Mouse (Mus musculus) MEL (cell line): ENCODE data around the gene Mocs1. TPM values are rescaled to one million over a fixed set of nuclear protein-coding genes. Genes with fewer than 3 reads are reported as not detected.

ENCODE experiments used
- DNase-seq: peaks from one replicate; pipeline ENCODE4 v3.0.0; 2011; ENCODE audit warnings: low read depth, low spot score
- H3K27ac ChIP-seq: 2 replicates; pipeline ENCODE4 v1.5.1; 2012; ENCODE audit warnings: low read depth, mild to moderate bottlenecking, control low read depth, low read length, moderate library complexity; ENCODE audit not compliant: control insufficient read depth
- H3K27me3 ChIP-seq, 2 experiments: fragments of 150-350 bp in 1 of 2; sonication (generic) in 1 of 2; 2 replicates each; pipeline ENCODE4 v1.6.1; 2012; ENCODE audit warnings: low read length in 2 of 2, mild to moderate bottlenecking in 2 of 2, improper control_type of control experiment in 1 of 2, moderate library complexity in 1 of 2; ENCODE audit not compliant: insufficient read depth in 2 of 2, control insufficient read depth in 1 of 2
- H3K36me3 ChIP-seq, 2 experiments: 2 replicates each; pipeline ENCODE4 v1.6.1; 2012 to 2014; ENCODE audit warnings: low read length in 2 of 2, improper control_type of control experiment in 1 of 2, inconsistent platforms in 1 of 2, mild to moderate bottlenecking in 1 of 2; ENCODE audit not compliant: insufficient read depth in 2 of 2, control insufficient read depth in 1 of 2
- H3K4me1 ChIP-seq, 2 experiments: fragments of 150-350 bp in 1 of 2; sonication (generic) in 1 of 2; 2 replicates each; pipeline ENCODE4 v1.6.1; 2012; ENCODE audit warnings: low read length in 2 of 2, improper control_type of control experiment in 1 of 2, mild to moderate bottlenecking in 1 of 2; ENCODE audit not compliant: insufficient read depth in 2 of 2, control insufficient read depth in 1 of 2
- H3K4me3 ChIP-seq, 2 experiments: fragments of 150-350 bp in 1 of 2; sonication (generic) in 1 of 2; 2 replicates each; pipeline ENCODE4 v1.5.1; 2012; ENCODE audit warnings: low read depth in 2 of 2, low read length in 2 of 2, mild to moderate bottlenecking in 2 of 2, moderate library complexity in 2 of 2, control low read depth in 1 of 2, improper control_type of control experiment in 1 of 2; ENCODE audit not compliant: control insufficient read depth in 1 of 2, insufficient read depth in 1 of 2
- H3K79me2 ChIP-seq: 2 replicates; pipeline ENCODE4 v1.6.1; 2012; ENCODE audit warnings: mild to moderate bottlenecking, low read length, moderate library complexity; ENCODE audit not compliant: control insufficient read depth, poor library complexity, insufficient read depth
- H3K9ac ChIP-seq: 2 replicates; pipeline ENCODE4 v1.6.1; 2012; ENCODE audit warnings: low read depth, mild to moderate bottlenecking, control low read depth, low read length, moderate library complexity; ENCODE audit not compliant: control insufficient read depth, poor library complexity, severe bottlenecking
- H3K9me3 ChIP-seq: fragments of 150-350 bp; sonication (generic); replicated peaks from 2 replicates; pipeline ENCODE4 v1.6.1; 2012; ENCODE audit warnings: mild to moderate bottlenecking, low read length, improper control_type of control experiment, moderate library complexity; ENCODE audit not compliant: insufficient read depth
- BHLHE40 ChIP-seq: IDR thresholded peaks from 2 replicates; pipeline ENCODE4 v1.6.1; 2012; ENCODE audit warnings: low read depth, mild to moderate bottlenecking, inconsistent platforms, low read length, improper control_type of control experiment, borderline replicate concordance
- CHD2 ChIP-seq: IDR thresholded peaks from 2 replicates; pipeline ENCODE4 v1.6.1; 2011; ENCODE audit warnings: low read length, improper control_type of control experiment
- CTCF ChIP-seq, 3 experiments: IDR thresholded peaks in 2 of 3; conservative IDR thresholded peaks in 1 of 3; 2 replicates each; pipeline ENCODE4 v1.5.1; 2011 to 2012; ENCODE audit warnings: low read length in 3 of 3, low read depth in 2 of 3, mild to moderate bottlenecking in 2 of 3, improper control_type of control experiment in 1 of 3, inconsistent platforms in 1 of 3, mixed read lengths in 1 of 3, moderate library complexity in 1 of 3; ENCODE audit not compliant: control insufficient read depth in 1 of 3, insufficient read depth in 1 of 3, poor library complexity in 1 of 3, severe bottlenecking in 1 of 3
- EP300 ChIP-seq, 2 experiments: IDR thresholded peaks; 2 replicates each; pipeline ENCODE4 v1.6.1; 2011; ENCODE audit warnings: improper control_type of control experiment in 2 of 2, low read length in 2 of 2, low read depth in 1 of 2, mild to moderate bottlenecking in 1 of 2
- GATA1 ChIP-seq: IDR thresholded peaks from 2 replicates; pipeline ENCODE4 v1.6.1; 2011; ENCODE audit warnings: low read depth, low read length, improper control_type of control experiment
- HCFC1 ChIP-seq: IDR thresholded peaks from 2 replicates; pipeline ENCODE4 v1.6.1; 2012; ENCODE audit warnings: low read depth, mild to moderate bottlenecking, inconsistent platforms, low read length, improper control_type of control experiment, moderate library complexity
- JUND ChIP-seq: IDR thresholded peaks from 2 replicates; pipeline ENCODE4 v1.6.1; 2011; ENCODE audit warnings: low read depth, mild to moderate bottlenecking, improper control_type of control experiment, low read length
- KAT2A ChIP-seq: conservative IDR thresholded peaks from 2 replicates; pipeline ENCODE4 v1.6.1; 2012; ENCODE audit warnings: low read depth, low read length, improper control_type of control experiment, inconsistent platforms
- MAFK ChIP-seq: IDR thresholded peaks from 2 replicates; pipeline ENCODE4 v1.6.1; 2011; ENCODE audit warnings: low read depth, mild to moderate bottlenecking, low read length, improper control_type of control experiment, borderline replicate concordance
- MAZ ChIP-seq: IDR thresholded peaks from 2 replicates; pipeline ENCODE4 v1.6.1; 2012; ENCODE audit warnings: low read depth, mild to moderate bottlenecking, inconsistent platforms, low read length, improper control_type of control experiment
- MEF2A ChIP-seq: IDR thresholded peaks from 2 replicates; pipeline ENCODE4 v1.6.1; 2014; ENCODE audit warnings: low read depth, mild to moderate bottlenecking, inconsistent platforms, low read length, improper control_type of control experiment; ENCODE audit not compliant: poor library complexity, insufficient replicate concordance, severe bottlenecking; ENCODE audit errors: extremely low read depth
- MXI1 ChIP-seq: IDR thresholded peaks from 2 replicates; pipeline ENCODE4 v1.6.1; 2011; ENCODE audit warnings: mild to moderate bottlenecking, low read depth, low read length, improper control_type of control experiment
- MYC ChIP-seq: IDR thresholded peaks from 2 replicates; pipeline ENCODE4 v1.6.1; 2011; ENCODE audit warnings: low read depth, mild to moderate bottlenecking, low read length, improper control_type of control experiment, moderate library complexity
- NELFE ChIP-seq: IDR thresholded peaks from 2 replicates; pipeline ENCODE4 v1.6.1; 2011; ENCODE audit warnings: low read depth, low read length, improper control_type of control experiment
- POLR2AphosphoS2 ChIP-seq: IDR thresholded peaks from 2 replicates; pipeline ENCODE4 v1.6.1; 2011; ENCODE audit warnings: low read length, improper control_type of control experiment
- RCOR1 ChIP-seq: IDR thresholded peaks from 2 replicates; pipeline ENCODE4 v1.6.1; 2012; ENCODE audit warnings: low read depth, mild to moderate bottlenecking, inconsistent platforms, low read length, improper control_type of control experiment
- SIN3A ChIP-seq: IDR thresholded peaks from 2 replicates; pipeline ENCODE4 v1.6.1; 2012; ENCODE audit warnings: low read length, improper control_type of control experiment, inconsistent platforms
- SMC3 ChIP-seq: IDR thresholded peaks from 2 replicates; pipeline ENCODE4 v1.6.1; 2011; ENCODE audit warnings: low read depth, low read length, improper control_type of control experiment
- TBP ChIP-seq: IDR thresholded peaks from 2 replicates; pipeline ENCODE4 v1.8.0; 2011; ENCODE audit warnings: low read depth, low read length, improper control_type of control experiment
- TCF12 ChIP-seq: IDR thresholded peaks from 2 replicates; pipeline ENCODE4 v1.6.1; 2014; ENCODE audit warnings: low read depth, mild to moderate bottlenecking, inconsistent platforms, low read length, improper control_type of control experiment, moderate library complexity
- USF1 ChIP-seq: IDR thresholded peaks from 2 replicates; pipeline ENCODE4 v1.6.1; 2014; ENCODE audit warnings: low read depth, mild to moderate bottlenecking, inconsistent platforms, low read length, improper control_type of control experiment, moderate library complexity
- ZC3H11A ChIP-seq: IDR thresholded peaks from 2 replicates; pipeline ENCODE4 v1.6.1; 2012; ENCODE audit warnings: low read depth, mild to moderate bottlenecking, inconsistent platforms, low read length, improper control_type of control experiment
- ZKSCAN1 ChIP-seq: IDR thresholded peaks from 2 replicates; pipeline ENCODE4 v1.6.1; 2012; ENCODE audit warnings: low read depth, mild to moderate bottlenecking, inconsistent platforms, low read length, improper control_type of control experiment, moderate library complexity
- ZMIZ1 ChIP-seq: IDR thresholded peaks from 2 replicates; pipeline ENCODE4 v1.6.1; 2012; ENCODE audit warnings: low read depth, mild to moderate bottlenecking, inconsistent platforms, low read length, improper control_type of control experiment, moderate library complexity
- ZNF384 ChIP-seq: IDR thresholded peaks from 2 replicates; pipeline ENCODE4 v1.6.1; 2012; ENCODE audit warnings: low read depth, mild to moderate bottlenecking, inconsistent platforms, low read length, improper control_type of control experiment
- polyA plus RNA-seq, 2 experiments: library from polyadenylated mRNA; stranded (reverse) in 1 of 2; unstranded in 1 of 2; fragments of >175 nt in 1 of 2; fragments of >200 nt in 1 of 2; gene quantifications; 2 replicates each; pipeline versions ENCODE4 v1.2.1 to v1.2.4; 2012; ENCODE audit warnings: low replicate concordance in 2 of 2, low read depth in 1 of 2; ENCODE audit not compliant: insufficient read length in 2 of 2, insufficient read depth in 1 of 2, missing spikeins in 1 of 2
- total RNA-seq: library from RNA; depleted of rRNA; stranded (reverse); fragments of 300-350 nt; gene quantifications from 2 replicates; pipeline ENCODE4 v1.2.3, GENCODE M21; 2012

Mocs1 gene
- total and polyA plus RNA-seq, 3 experiments = 7.8 to 24.6 TPM; not detected in 1

- DNase-seq = no peak
- no peak overlapping the region for H3K4me3 ChIP-seq
- no peak overlapping the region for H3K27ac ChIP-seq
- no peak overlapping the region for H3K9ac ChIP-seq
- H3K79me2 ChIP-seq = no peaks in the 10 kb centered on the region
- H3K4me1 ChIP-seq = no peaks in the 10 kb centered on the region
- no peaks in the 10 kb centered on the region for H3K36me3 ChIP-seq
- TF ChIP-seq EP300 (IDR thresholded peaks at IDR 0.05; ENCODE audit: low read depth in 1 of 2, low read length in 2 of 2) (no peak), GATA1 (no peak), MYC (no peak), RCOR1 (no peak), ZMIZ1 (no peak), POLR2AphosphoS2 (no peak), MAZ (no peak), USF1 (no peak), JUND (no peak), BHLHE40 (no peak)
- no peaks in the 10 kb centered on the region for H3K9me3 ChIP-seq
- H3K27me3 ChIP-seq = no peaks in the 10 kb centered on the region
Observed at GRCm38 (mm10) chr17:49475174-49475573, 47.0 kb downstream of the Mocs1 start.

GRCm38 (mm10) chr17:49477370-49477769 is 49.2 kb downstream of the Mocs1 start:
- no peak overlapping the region for H3K9ac ChIP-seq
- no peaks in the 10 kb centered on the region for H3K27me3 ChIP-seq
- H3K79me2 ChIP-seq = no peaks in the 10 kb centered on the region
- H3K9me3 ChIP-seq = no peaks in the 10 kb centered on the region
- H3K36me3 ChIP-seq = no peaks in the 10 kb centered on the region
- H3K27ac ChIP-seq = no peak overlapping the region
- no peaks in the 10 kb centered on the region for H3K4me1 ChIP-seq
- DNase-seq = no peak
- TF ChIP-seq MXI1 (no peak), GATA1 (no peak), KAT2A (no peak), TCF12 (no peak), SMC3 (no peak), ZC3H11A (no peak), BHLHE40 (no peak), CTCF (IDR thresholded peaks at IDR 0.05 in 2 of 3, conservative IDR thresholded peaks at IDR 0.05 in 1 of 3; ENCODE audit: control insufficient read depth in 1 of 3, insufficient read depth in 1 of 3, low read depth in 2 of 3, low read length in 3 of 3, poor library complexity in 1 of 3, severe bottlenecking in 1 of 3) (no peak), NELFE (no peak)
- TF ChIP-seq, all 39 proteins: peak for 0
- H3K4me3 ChIP-seq = no peak overlapping the region

DNA sequence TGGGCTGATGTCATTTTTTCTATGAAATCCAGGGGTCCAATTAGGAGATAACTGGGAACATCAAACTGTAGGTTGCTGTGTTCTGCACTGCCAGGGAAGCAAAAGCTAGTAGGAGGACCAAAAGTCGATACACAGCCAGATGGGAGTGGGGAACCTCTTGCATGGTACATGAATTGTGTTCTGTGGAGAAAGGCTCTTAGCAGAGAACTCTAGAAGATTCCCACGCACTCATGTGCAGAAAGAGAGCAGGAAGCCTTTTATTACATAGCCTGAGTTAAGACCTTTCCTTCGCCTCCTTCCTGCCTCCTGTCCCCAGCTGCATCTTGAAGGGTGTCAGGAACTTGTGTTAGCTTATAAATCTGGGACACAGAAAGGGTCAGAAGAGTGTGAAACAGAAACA is 53.7 kb downstream of the Mocs1 start:
- Histone ChIP-seq H3K79me2 (no peaks in the 10 kb centered on the region), H3K9me3 (no peaks in the 10 kb centered on the region), H3K4me3 (no peak overlapping the region), H3K4me1 (no peaks in the 10 kb centered on the region), H3K27me3 (no peaks in the 10 kb centered on the region), H3K36me3 (no peaks in the 10 kb centered on the region), H3K9ac (no peak overlapping the region), H3K27ac (no peak overlapping the region)
- no peak for TF ChIP-seq TBP
- TF ChIP-seq HCFC1 = no peak
- no peak for TF ChIP-seq ZC3H11A
- no peak for TF ChIP-seq POLR2AphosphoS2
- no peak for TF ChIP-seq KAT2A
- no peak for TF ChIP-seq CTCF (IDR thresholded peaks at IDR 0.05 in 2 of 3, conservative IDR thresholded peaks at IDR 0.05 in 1 of 3; ENCODE audit: control insufficient read depth in 1 of 3, insufficient read depth in 1 of 3, low read depth in 2 of 3, low read length in 3 of 3, poor library complexity in 1 of 3, severe bottlenecking in 1 of 3)
- TF ChIP-seq RCOR1 = no peak
- no peak for TF ChIP-seq JUND
- TF ChIP-seq ZMIZ1 = no peak
- no peak for TF ChIP-seq MEF2A
- TF ChIP-seq CHD2 = no peak
- no peak for TF ChIP-seq SIN3A
- no peak for TF ChIP-seq MAFK
- TF ChIP-seq SMC3 = no peak
- no peak for TF ChIP-seq ZKSCAN1
- TF ChIP-seq ZNF384 = no peak
- DNase-seq = no peak
